Mouse (Mus musculus) urinary bladder, postnatal 14 days (tissue): ENCODE results near the gene Supt5.

Source experiments
- DNase-seq: peaks from one replicate; pipeline ENCODE4 v3.0.0; 2021; ENCODE audit warnings: low spot score

Gene Supt5

DNA sequence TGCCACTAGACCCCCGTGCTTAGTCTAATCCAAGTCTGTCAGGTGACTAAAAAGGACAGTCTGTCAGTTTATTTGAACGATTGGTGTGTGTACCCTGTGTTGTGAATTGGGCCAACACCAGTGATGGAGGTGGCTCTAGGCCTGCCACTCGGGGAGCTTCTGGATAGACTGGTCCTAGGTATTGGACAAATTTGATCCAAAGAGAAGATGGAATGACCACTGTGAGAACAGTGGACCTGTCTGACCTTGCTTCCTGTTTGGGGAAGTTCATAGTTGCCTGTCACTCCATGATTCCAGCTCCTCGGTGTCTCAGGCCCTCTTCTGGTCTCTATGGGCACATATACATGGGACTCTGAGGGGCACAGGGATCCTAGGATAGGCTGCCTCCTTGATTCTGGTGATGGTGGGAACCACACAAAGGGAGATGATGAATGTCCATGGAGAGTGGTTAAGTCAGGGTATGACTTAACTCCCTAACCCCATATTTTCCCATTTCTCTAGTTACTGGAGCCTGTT is 13.2 kb upstream of the Supt5 start:
- no peak for DNase-seq

DNA sequence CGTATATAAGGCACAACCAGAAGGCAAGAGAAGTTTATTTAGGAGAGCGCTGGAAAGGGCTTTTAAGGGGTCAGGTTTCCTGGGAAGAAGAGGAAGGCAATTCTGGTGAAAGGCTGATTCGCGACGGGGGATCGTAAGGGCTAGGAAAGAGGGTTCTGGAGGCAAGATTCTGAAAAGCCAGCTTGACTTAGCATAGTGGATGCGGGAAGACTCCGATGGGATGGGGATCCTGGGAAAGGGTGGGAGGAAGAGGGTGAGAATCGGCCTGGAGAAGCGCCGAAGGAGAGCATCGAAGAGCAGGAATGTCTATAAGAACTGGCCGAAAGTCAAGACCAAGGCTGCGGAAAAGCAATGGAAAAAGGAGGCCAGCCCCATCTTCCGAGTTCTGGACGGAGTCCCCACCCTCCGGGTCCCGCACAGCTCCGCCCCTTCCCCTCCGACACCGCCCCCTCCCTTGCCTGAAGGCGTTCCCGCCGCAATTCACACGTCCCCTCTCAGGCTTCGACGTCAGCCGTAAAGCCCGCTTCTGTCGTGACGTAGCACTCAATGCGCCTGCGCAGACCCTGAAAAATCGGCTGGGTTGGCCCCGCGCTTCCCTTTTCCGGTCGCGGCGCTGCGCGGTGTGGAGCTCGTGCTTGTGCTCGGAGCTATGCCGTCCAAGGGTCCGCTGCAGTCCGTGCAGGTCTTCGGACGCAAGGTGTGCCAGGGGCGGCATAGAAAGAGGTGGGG is 11.8 kb upstream of the Supt5 start, which contains the start of gene Rps16:
TSS of gene Rps16 (plus strand) at position 498 of the 729 bp plus-strand sequence.
- DNase-seq = peak; percentile 98

DNA sequence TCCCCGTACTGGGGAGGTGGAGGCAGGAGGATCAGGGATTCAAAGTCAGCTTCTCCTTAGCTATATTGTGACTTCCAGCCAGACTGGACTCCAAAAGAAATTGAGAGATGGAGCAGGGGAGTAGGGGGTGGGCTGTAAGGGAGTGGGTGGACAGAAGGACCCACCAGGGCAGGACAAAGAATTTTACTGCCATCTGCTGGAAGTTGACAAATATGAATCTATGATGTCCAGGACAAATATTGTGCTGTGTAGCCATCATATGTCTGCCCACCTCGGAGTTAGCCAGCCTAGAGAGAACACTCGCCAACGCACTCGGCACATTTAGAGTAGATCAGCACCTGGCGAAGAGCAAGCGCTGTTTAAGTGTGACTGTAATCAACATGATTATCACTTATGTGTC is 10.1 kb upstream of the Supt5 start:
- no peak for DNase-seq

DNA sequence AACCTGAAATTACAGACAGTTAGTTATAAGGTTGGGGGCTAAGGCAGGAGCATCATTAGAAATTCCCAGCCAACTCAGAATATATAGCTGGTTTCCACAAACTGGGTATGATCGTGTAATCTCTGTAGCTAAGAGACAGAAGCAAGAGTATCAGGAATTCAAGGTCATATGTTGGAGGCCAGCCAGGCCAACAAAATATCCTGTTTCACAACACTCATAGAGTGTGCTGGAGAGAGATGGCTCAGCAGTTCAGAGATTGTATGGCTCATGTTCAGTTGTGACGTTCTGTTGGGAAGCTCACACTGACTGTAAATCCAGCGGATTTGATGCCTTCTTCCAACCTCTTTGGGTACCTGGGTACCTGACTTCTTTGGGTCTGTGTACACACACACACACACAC is 9.2 kb upstream of the Supt5 start:
- DNase-seq = no peak

DNA sequence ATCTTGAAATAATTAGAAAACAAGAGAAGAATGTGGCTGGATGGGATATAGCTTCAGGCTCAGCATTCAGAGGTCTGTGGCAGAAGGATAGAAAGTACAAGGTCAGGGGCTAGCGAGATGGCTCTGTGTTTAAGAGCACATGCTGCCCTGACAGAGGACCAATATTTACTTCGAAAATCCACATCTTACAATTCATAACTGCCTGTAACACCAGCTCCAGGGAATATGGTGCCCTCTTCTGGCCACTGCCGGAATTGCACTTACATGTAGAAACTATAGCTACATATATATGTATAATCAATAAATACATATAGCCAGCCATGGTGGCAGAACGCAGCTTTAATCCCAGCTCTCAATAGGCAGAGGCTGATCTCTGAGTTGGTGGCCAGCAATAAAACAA is 6.1 kb upstream of the Supt5 start:
- peak; percentile 65 for DNase-seq

DNA sequence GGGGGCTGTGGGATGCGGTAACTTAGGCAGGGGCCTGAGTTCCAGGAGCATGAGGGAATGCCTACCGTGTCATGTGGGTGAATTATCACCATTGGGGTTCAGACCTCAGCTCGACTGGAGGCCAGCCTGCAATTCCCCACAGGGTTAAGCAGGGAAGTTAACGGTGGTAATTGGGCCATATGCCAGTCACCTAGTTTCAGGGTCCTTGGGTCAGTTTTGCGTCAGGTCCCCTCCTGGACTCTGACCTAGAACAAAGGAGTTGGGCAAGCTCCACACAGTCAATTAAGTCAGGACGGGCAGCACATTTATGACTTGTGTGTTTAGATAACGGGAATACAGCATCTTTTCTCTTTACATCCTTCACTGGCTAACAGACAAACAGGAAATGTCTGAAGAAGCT is 2.8 kb upstream of the Supt5 start:
- no peak for DNase-seq

DNA sequence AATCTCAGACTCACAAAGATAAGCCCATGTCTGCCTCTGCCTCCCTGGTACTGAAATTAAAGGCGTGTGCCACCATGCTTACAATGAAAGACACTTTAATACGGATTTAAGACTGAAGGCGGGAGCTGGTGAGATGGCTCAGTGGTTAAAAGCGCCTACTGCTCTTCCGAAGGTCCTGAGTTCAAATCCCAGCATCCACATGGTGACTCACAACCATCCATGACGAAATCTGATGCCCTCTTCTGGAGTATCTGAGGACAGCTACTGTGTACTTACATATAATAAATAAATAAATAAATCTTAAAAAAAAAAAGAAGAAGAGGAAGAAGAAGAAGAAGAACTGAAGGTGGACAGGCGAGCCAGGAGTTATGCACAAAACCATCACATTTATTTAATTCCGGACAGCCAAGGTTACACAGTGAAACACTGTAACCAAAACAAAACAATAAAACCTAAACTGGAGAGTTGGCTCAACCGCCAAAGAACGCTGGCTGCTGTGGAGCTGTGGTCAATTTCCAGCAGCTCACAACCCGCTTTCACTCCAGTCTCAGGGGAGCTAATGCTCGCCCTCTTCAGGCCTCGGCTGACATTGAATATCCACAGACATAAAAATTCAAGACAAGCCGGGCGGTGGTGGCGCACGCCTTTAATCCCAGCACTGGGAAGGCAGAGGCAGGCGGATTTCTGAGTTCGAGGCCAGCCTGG is 819 bp upstream of the Supt5 start:
- peak; percentile 50 for DNase-seq

DNA sequence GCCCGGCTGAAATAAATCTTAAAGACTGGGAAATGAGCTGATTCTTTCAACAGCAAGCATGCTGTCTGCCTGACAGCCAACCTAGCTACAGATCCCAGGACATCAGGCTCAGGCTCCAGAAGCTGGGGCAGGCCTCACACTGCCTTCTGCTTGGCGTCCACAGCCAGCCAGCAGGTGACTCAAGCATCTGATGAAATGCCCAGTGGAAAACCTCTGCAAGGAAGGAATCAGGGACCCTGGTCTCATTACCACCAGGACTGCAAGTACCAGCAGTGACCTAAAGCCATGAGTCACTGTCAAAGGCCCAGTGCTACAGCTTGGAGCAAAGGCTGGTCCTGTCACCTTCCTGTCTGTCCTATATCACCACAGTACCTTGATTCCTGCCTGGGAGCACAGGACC is 3.1 kb downstream of the Supt5 start:
- no peak for DNase-seq

DNA sequence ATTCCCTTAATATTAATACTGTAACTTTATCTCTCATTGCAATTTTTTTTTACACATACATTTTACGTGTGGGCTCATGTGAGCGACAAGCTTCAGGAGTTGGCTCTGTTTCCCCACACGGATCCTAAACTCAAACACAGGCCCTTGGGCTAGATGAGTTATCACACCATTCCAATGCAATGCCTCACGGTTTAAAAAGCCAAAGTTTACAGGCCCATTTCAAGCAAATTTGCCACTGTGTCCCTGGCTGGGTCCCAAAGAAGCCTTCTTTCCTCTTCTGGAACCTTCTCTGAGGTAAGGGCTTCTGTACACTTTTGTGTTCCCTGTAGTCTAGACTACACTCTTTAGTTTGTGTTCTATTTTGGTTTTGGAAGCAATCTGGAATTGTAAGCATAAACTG is 4.0 kb downstream of the Supt5 start:
- no peak for DNase-seq

DNA sequence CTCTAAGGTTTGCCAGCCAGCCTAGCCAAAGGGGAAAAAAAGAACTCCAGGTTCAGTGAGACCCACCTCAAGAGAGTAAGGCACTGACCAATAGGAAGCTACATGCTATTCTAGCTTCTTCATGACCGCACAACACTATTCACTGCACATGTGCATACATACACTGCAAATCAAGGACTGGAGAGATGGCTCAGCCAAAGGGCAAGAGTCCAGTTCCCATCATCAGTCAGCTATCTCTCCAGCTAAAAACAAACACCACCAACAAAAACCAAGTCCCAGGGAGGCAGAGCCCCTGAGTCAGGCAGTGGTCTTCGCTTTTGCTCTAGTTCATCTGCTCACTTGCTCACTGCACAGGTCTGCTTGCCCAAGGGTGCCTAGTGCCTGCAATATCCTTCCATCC is 10.3 kb downstream of the Supt5 start:
- no peak for DNase-seq

DNA sequence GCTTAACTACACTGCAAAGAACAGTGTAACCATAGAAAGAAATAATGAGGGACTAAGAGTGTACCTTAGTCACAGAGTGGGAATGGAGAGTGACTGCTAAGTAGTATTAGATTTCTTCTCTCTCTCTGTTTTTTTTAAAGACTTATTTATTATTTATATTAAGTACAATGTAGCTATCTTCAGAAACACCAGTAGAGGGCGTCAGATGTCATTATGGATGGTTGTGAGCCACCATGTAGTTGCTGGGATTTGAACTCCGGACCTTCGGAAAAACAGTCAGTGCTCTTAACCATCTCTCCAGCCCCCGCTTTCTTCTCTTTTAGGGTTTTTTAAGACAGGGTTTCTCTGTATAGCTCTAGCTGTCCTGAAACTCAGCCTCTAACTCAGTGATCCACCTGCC is 12.1 kb downstream of the Supt5 start:
- DNase-seq = no peak

DNA sequence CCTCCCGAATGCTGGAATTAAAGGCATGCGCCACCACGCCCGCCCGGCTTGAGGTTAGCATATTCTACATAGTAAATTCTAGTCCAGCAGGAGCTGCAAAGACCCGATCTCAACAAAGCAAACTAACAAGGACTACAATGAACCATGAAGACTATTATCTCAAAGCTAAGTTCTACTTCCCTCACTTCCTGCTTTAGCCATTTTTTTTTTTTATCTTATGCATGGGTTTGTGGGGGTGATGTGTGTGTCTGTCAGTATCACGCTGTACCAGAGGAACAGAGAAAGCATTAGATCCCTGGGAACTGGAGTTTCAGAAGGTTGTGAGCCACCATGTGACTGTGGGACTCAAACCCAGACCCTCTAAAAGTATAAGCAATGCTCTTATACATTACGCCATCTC is 13.3 kb downstream of the Supt5 start:
- no peak for DNase-seq

DNA sequence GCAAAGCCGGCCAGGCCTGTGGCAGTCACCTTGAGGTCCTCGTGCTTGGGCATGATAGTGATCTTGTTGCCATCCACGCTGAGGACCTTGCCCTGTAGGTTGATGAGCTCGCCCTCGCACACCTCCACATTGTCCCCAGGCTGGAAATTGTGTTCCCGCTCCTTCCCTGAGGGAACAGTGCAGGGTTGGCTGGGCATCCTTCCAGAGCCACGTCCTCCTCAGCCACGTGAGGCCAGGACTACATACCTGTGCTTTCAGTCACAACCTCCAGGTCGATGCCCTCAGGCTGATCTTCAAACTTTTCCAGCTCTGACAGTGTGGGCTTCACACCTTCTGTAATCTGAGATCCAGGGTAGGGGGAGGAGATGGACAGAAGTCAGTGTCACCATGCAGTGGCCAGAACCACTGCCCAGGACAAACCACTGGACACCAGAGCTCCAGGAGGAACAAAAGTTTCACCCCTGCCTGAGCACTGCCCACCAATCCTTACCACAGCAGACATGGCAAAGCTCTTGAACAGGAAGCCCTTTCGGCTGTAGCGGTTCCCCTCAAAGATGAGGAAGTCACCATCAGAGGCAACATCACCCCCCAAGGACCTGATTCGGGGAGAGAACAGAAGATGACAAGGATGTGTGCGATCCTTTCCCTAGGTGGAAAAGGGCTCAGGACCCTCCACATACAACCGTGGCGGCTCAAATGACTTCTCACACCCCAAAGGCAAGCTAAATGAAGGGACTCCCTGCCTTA is 16.4 kb downstream of the Supt5 start:
- DNase-seq = no peak

DNA sequence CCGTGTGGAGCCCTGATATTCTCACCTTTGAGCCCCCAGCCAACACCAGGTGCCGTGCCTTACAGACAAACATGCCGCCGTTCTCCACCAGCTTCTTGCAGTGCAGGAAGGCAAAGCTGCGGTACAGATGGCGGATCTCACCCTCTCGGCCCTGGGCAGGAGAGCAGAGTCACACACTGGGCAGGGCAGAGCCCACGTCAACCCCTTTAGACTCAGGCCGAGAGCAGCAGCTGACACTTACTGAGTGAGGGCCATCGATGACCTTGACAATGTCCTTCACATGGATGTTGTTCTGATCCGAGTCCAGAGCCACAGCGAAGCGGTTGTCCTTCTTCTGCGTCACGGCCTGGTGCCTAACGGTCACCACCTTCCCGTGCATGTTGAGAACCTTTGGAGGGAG is 19.8 kb downstream of the Supt5 start:
- no peak for DNase-seq

DNA sequence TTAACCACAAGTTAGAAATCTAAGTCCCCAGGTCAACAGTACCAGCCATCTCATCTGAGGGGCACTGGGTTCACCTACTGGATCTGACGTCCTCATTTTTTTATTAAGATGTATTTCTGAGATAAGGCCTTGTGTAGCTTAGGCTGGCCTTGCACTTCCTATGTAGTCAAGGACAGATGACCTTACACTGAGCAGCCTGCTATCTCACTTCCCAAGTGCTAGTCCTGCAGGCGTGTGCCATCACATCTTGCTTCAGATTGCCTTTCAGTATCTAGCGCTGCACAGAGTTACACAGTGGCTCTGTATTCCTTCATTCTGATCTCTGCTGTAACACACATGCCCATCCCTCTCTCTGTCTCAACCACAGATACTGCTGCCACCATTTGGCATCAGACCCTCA is 20.5 kb downstream of the Supt5 start:
- DNase-seq = no peak

DNA sequence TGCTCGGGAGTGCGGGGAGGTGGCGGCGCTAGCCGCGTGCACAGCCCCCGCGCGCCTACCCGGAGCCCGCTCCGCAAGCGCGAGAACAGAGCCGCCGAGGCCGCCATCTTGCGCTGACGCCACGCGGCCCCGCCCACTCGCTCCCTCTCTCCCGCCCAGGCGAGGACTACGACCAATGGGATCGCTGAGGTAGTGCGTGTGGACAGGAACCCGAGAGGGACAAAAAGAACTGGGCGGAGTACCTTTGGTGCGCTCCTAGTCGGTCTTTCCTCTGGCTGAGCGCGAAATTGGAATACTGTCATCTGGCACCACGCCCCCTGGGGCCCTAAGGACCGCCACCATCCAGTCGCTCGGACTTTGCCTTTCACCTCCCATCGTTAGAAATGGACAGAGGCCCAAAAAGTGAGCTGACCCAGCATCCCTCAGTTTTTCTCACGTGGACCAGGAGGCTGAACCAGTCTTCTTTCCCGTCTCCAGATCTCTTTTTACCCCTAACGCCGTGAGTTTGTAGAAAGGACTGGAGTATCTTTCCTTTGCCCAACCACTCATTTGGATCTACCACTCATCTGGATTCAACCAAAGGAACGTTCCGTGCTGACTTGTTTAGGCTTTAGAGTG is 26.5 kb downstream of the Supt5 start, which contains the start of gene Timm50:
TSS of gene Timm50 (minus strand) at position 147 of the 618 bp plus-strand sequence.
- peak; percentile 98 for DNase-seq

DNA sequence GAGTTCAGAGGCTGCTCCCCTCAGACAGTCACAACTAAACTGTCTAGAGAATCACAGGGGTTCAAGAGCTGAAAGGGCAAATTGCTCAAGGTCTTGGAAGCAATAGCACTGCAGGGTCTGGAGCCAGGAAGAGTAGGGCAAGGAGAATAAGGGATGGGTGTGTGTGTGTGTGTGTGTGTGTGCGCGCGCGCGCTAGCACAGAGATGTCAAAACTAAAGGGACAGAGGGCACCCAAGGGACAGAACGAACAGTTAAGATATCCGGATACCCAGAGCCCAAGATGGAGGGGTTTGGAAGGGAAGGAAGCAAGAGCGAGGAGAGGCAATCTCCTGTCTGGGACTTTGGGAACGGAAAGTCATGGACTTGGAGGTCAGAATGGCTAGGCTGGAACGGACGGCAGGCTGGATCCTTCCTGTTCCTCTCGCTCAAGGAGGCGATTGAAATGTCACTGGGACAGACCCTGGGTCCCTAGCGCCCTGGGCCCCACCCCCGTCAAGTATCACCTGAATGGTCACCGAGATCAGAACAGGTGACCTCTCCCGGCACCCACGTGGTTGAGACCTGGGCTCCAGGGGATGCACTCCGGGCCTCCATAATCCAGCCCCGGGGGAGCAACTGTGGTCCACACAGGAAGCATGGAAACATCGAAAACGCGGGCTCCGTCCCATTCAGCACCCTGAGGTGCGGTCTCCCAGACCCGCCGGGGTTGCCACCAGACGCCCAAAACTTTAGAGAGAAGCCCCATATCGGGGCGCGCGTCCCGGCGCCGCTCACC is 27.2 kb downstream of the Supt5 start:
- DNase-seq = no peak

DNA sequence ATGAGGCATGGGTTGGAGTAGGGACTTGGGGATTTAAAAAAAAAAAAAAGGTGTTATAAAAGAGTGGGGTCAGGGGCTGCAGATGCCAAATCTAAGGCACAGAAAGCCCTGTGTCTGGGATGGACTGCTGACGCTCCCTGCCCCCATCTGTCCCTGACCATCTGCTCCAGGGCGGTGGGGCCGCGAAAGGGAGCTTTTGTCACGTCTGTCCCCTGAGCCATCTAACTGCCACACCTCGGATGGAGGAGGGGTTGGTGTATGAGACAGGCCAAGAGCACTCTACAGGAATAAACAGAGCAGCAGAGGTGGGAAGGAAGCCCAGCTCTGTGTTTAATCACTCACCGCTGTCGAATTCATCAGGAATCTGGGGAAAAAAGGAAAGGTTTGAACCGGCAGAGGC is 28.8 kb downstream of the Supt5 start:
- DNase-seq = no peak

DNA sequence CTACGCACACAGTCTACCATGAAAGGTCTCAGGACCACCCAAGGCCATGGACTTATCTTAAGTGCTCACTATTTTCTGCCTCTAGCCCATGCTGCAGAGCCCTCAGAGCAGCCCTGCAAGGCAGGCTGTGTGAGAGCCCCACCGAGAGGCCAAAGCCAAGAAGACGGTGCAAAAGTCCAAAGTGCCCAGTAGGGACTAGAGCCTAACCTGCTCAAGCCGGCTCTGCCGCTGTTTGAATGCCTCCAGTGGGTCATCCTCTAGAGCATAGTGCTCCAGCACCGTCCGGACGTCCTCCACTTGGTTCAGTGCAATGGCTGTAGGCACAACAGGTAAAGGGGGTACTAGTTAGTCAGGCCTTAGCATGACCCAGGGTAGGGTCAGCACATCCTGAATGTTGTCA is 32.3 kb downstream of the Supt5 start:
- DNase-seq = no peak

DNA sequence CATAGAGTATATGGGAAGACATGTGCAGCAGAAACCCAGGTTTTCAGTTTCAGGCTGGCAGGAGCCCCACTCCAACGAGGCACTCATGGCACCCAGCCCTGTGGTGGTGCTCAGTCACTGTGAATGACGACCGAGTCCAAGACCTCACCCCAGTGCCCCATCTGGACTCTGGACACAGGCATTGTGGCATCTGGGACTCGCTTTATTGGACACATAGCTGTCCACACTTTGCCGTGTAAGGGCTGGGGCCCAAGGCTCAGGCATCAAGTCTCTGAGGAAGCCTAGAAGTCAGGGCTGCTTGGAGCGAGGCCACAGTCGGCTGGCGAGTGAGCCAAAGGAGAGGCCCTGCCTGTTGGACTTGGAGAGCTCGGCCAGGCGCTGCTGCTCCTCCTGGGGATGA is 32.9 kb downstream of the Supt5 start:
- no peak for DNase-seq

DNA sequence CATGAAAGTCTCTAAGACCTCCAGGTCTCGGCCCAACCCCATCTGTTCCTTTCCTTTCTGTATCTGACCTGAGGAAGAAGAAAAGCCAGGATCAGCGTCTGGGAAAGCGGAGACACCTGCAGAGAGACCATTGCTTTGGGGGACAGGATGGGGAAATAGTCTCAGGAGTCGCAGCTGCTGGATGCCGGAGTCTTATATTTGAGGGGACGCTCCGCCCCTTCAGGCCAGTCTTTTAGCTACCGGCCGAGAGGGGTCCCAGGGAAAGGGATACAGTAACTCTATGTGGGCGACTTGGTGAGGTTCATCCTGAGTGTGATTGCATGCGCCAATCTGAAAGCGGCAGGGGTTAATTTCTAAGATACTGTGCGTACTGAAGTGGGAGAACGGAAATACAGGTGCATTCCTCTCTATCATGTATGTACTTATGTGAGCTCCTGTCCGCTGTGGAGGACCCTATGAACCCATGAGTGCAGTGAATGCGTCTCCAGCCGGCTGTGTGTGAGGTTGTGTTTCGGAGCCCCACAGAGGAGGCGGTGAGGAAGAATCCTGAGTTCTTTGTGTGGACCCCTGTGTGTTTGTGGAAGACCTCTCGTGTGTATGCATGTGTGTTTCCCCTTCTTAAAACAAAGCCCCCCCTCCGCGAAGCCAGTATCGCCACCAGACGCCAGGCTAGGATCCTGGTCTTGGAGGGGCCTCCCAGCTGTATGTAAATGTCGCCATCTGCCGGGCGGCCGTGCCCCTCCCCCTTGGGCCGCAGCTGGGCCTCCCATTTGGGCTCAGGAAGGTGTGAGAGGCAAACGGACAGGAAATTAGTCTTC is 36.7 kb downstream of the Supt5 start, which contains the start of gene Dll3:
TSS of gene Dll3 (minus strand) at position 623 of the 818 bp plus-strand sequence.
- DNase-seq = peak; percentile 43
